Mouse (Mus musculus): Measurements from ENCODE around the gene Mrps10. TPM values are rescaled to one million over a fixed set of nuclear protein-coding genes. Genes with fewer than 3 reads are reported as not detected.
"Not testable (repeated sequence)": the region's sequence is repeated elsewhere in the genome, so short reads cannot be mapped to it uniquely, and the experiment has no call there.

Mrps10 gene
- polyA plus RNA-seq, 2 experiments = 51.3 to 76.0 TPM

DNA sequence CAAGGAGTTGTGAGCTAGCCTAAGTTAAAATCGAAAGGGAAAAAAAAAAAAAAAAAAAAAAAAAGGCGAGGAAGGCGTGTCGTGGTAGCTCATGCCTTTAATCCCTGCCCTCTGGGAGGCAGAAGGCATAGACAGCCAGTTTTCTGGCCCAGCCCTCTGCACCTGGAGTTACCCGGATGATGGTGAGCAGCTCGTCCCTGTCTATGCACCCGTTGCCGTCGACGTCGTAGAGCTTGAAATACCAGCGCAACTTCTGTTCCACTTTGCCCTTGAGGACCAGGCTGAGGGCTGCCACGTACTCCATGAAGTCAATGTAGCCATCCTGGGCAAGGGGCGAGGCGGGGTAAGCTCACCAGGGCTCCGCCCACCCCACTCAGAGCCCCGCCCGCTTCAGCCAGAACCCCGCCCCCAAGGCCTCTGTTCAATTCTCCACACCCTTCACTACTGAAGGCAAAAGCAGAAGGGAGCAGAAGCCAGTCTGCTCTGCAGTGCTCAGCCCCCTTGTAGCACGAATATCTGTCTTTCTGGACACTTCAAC lies 26.8 kb downstream of the Mrps10 start:
- Histone ChIP-seq H3K27me3 (ENCODE audit: control insufficient read depth, insufficient read depth, low read length) (peaks cover 25% of the 10 kb centered on the region), H3K27ac (replicated peaks; ENCODE audit: low read depth, low read length) (no peak overlapping the region), H3K4me1 (ENCODE audit: control insufficient read depth, insufficient read depth, low read length) (peaks cover 6% of the 10 kb centered on the region; the same call in 1 of the 2 replicates), H3K9ac (ENCODE audit: low read depth, low read length, severe bottlenecking) (0 out of 2 replicates have a peak overlapping the region, but pooled peaks have one; percentile 21), H3K36me3 (ENCODE audit: control insufficient read depth, insufficient read depth, low read length) (no peaks in the 10 kb centered on the region), H3K9me3 (ENCODE audit: control insufficient read depth, low read length) (no peaks in the 10 kb centered on the region), H3K4me2 (replicated peaks; ENCODE audit: low read depth, low read length, severe bottlenecking) (peak overlapping the region; percentile 46), H3K4me3 (replicated peaks; ENCODE audit: low read length) (peak overlapping the region; percentile 32)
- DNase-seq (ENCODE audit: low spot score) (peak; percentile 54), ATAC-seq (ENCODE audit: low FRiP score, low read depth) (peak; percentile 62; the same call in 1 of the 2 replicates)
- TF ChIP-seq POLR2A (IDR thresholded peaks at IDR 0.05; ENCODE audit: borderline replicate concordance, extremely low read depth, insufficient read depth, insufficient read length) = no peak
- 6% methylated on average over 17 of the region's 20 CpGs for WGBS

- Histone ChIP-seq H3K36me3 (ENCODE audit: control insufficient read depth, insufficient read depth, low read length) (no peaks in the 10 kb centered on the region), H3K4me1 (ENCODE audit: control insufficient read depth, insufficient read depth, low read length) (peaks cover 6% of the 10 kb centered on the region; the same call in 1 of the 2 replicates), H3K27me3 (ENCODE audit: control insufficient read depth, insufficient read depth, low read length) (peaks cover 23% of the 10 kb centered on the region)
These were observed 30.4 kb downstream of the Mrps10 start for GRCm38 (mm10) chr17:47399091-47399490.

DNA sequence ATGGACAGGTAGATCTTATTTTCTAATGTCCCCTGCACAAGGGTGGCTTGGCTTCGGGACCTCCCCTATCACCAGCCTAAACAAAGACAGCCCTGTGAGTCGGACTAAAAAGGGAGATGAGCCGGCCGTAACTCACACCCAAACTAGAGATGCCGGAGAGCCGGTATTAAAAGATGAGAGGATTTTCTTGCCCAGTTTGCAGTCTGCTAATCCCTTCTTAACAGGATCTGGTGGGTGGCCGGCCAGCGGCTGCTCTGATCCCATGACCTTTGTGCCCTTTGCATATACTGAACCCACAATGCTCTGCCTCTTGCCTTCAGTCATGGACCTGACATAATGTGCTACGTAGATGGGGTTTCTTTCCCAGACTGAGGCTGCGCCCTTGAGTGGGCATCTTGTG lies 31.8 kb downstream of the Mrps10 start, which contains the start of gene Guca1a:
Guca1a (minus strand) TSS at position 134 of the 400 bp plus-strand sequence.
- Histone ChIP-seq H3K36me3 (ENCODE audit: control insufficient read depth, insufficient read depth, low read length) (no peaks in the 10 kb centered on the region), H3K27me3 (ENCODE audit: control insufficient read depth, insufficient read depth, low read length) (peaks cover 10% of the 10 kb centered on the region), H3K4me1 (ENCODE audit: control insufficient read depth, insufficient read depth, low read length) (peaks cover 2% of the 10 kb centered on the region; the same call in 1 of the 2 replicates), H3K9me3 (ENCODE audit: control insufficient read depth, low read length) (no peaks in the 10 kb centered on the region), H3K4me3 (replicated peaks; ENCODE audit: low read length) (no peak within 1 kb of the TSS), H3K27ac (replicated peaks; ENCODE audit: low read depth, low read length) (no peak within 1 kb of the TSS), H3K9ac (ENCODE audit: low read depth, low read length, severe bottlenecking) (no peak within 1 kb of the TSS), H3K4me2 (replicated peaks; ENCODE audit: low read depth, low read length, severe bottlenecking) (no peak within 1 kb of the TSS)
- no peak for TF ChIP-seq POLR2A (IDR thresholded peaks at IDR 0.05; ENCODE audit: borderline replicate concordance, extremely low read depth, insufficient read depth, insufficient read length)
- no peak for ATAC-seq (ENCODE audit: low FRiP score, low read depth)
- WGBS = 46% methylated on average over 10 of the region's 10 CpGs
- DNase-seq (ENCODE audit: low spot score) = no peak

More at GRCm38 (mm10) chr17:47399091-47399490, 30.4 kb downstream of the Mrps10 start:
- no peaks in the 10 kb centered on the region for H3K9me3 ChIP-seq (ENCODE audit: control insufficient read depth, low read length)
- ATAC-seq (ENCODE audit: low FRiP score, low read depth) (no peak), DNase-seq (ENCODE audit: low spot score) (no peak)
- no peak for TF ChIP-seq POLR2A (IDR thresholded peaks at IDR 0.05; ENCODE audit: borderline replicate concordance, extremely low read depth, insufficient read depth, insufficient read length)
- H3K9ac ChIP-seq (ENCODE audit: low read depth, low read length, severe bottlenecking) = no peak overlapping the region
- H3K27ac ChIP-seq (replicated peaks; ENCODE audit: low read depth, low read length) = no peak overlapping the region
- H3K4me3 ChIP-seq (replicated peaks; ENCODE audit: low read length) = no peak overlapping the region
- H3K4me2 ChIP-seq (replicated peaks; ENCODE audit: low read depth, low read length, severe bottlenecking) = no peak overlapping the region
- WGBS = 85% methylated on average over 8 of the region's 8 CpGs

DNA sequence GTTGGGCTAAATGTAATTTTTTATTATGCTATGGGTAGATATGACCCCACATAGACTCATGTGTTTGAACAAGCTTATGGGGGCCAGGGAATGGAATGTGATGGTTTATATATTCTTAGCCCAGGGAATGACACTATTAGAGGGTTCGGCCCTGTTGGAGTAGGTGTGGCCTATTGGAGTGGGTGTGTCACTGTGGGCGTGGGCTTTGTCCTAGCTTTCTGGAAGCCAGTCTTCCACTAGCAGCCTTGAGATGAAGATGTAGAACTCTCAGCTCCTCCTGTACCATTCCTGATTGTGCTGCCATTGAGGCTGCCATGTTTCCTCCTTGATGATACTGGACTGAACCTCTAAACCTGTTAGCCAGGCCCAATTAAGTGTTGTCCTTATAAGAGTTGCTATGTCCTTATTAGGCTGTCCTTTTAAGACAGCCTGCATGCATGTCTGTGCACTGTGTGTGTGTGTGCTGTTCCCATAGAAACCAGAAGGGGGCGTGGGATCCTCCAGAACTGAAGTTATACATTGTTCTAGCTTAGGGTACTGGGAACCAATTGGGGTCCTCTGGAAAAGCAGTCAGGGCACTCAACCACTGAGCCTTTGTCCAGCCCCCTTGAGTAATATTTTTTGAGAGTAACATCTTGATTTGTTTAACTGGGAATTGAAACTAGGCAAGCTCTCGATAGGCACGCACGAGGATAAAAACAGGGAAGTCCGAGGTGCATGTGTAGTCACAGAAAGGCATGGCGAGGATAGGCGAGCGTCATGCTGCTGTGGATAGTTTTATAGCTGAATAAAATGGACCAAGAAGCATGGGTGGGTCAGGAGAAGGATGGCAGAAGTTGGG lies 39.2 kb downstream of the Mrps10 start:
- DNase-seq (ENCODE audit: low spot score) (no peak), ATAC-seq (ENCODE audit: low FRiP score, low read depth) (no peak)
- H3K9me3 ChIP-seq (ENCODE audit: control insufficient read depth, low read length) = no peaks in the 10 kb centered on the region
- no peak for TF ChIP-seq POLR2A (IDR thresholded peaks at IDR 0.05; ENCODE audit: borderline replicate concordance, extremely low read depth, insufficient read depth, insufficient read length)
- H3K27me3 ChIP-seq (ENCODE audit: control insufficient read depth, insufficient read depth, low read length) = peaks cover 17% of the 10 kb centered on the region
- H3K27ac ChIP-seq (replicated peaks; ENCODE audit: low read depth, low read length) = no peak overlapping the region
- H3K4me3 ChIP-seq (replicated peaks; ENCODE audit: low read length) = no peak overlapping the region
- H3K9ac ChIP-seq (ENCODE audit: low read depth, low read length, severe bottlenecking) = no peak overlapping the region
- WGBS = 54% methylated on average over 10 of the region's 10 CpGs
- no peak overlapping the region for H3K4me2 ChIP-seq (replicated peaks; ENCODE audit: low read depth, low read length, severe bottlenecking)
- H3K36me3 ChIP-seq (ENCODE audit: control insufficient read depth, insufficient read depth, low read length) = no peaks in the 10 kb centered on the region
- no peaks in the 10 kb centered on the region for H3K4me1 ChIP-seq (ENCODE audit: control insufficient read depth, insufficient read depth, low read length)

- Histone ChIP-seq H3K27ac (replicated peaks; ENCODE audit: low read depth, low read length) (no peak overlapping the region), H3K4me3 (replicated peaks; ENCODE audit: low read length) (no peak overlapping the region), H3K27me3 (ENCODE audit: control insufficient read depth, insufficient read depth, low read length) (peaks cover 17% of the 10 kb centered on the region), H3K4me2 (replicated peaks; ENCODE audit: low read depth, low read length, severe bottlenecking) (no peak overlapping the region), H3K9me3 (ENCODE audit: control insufficient read depth, low read length) (no peaks in the 10 kb centered on the region), H3K9ac (ENCODE audit: low read depth, low read length, severe bottlenecking) (no peak overlapping the region), H3K4me1 (ENCODE audit: control insufficient read depth, insufficient read depth, low read length) (no peaks in the 10 kb centered on the region), H3K36me3 (ENCODE audit: control insufficient read depth, insufficient read depth, low read length) (no peaks in the 10 kb centered on the region)
- 0 out of 2 replicates have a peak, but pooled peaks have one; percentile 29 for ATAC-seq (ENCODE audit: low FRiP score, low read depth)
- peak; percentile 82 for DNase-seq (ENCODE audit: low spot score)
- 27% methylated on average over 8 of the region's 8 CpGs for WGBS
- no peak for TF ChIP-seq POLR2A (IDR thresholded peaks at IDR 0.05; ENCODE audit: borderline replicate concordance, extremely low read depth, insufficient read depth, insufficient read length)
These were observed 39.8 kb downstream of the Mrps10 start for GRCm38 (mm10) chr17:47408558-47408898.

DNA sequence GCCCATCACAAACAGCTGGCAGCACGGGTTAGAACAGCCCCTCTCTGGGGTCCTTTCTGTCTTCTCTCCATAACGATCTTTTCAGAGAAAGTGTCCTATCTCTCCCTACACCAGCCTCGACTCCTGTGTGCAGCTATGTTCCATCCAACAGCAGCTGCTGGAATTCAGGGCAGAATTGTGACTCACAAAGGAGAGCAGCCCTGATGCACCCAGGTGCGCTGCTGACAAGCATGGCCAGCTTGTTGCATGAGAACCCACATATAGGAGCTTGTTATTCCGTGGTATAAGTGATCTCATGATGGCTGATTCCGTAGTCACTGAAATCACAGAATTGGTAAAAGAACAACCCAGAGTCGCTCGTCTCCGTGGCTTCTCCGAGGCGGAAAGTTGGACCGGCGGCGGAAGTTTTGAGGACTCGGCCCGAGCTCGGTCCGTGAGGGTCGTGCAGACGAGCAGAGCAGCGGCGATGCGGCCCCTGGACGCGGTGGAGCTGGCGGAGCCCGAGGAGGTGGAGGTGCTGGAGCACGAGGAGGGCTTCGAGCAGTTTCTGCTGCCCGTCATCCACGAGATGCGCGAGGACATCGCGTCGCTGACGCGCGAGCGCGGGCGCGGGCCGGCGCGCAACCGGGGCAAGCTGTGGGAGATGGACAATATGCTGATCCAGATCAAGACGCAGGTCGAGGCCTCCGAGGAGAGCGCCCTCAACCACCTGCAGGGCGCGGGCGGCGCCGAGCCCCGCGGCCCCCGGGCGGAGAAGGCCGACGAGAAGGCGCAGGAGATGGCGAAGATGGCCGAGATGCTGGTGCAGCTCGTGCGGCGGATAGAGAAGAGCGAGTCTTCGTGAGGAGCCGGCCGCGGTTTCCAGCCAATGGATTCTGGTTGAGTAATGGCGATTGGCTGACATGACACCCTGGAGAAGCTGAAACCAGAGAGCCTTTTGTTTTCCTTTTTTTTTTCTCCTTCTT lies 41.5 kb downstream of the Mrps10 start:
- Histone ChIP-seq H3K9ac (ENCODE audit: low read depth, low read length, severe bottlenecking) (0 out of 2 replicates have a peak overlapping the region, but pooled peaks have one; percentile 31), H3K27me3 (ENCODE audit: control insufficient read depth, insufficient read depth, low read length) (peaks cover 17% of the 10 kb centered on the region), H3K4me2 (replicated peaks; ENCODE audit: low read depth, low read length, severe bottlenecking) (peak overlapping the region; percentile 56), H3K4me3 (replicated peaks; ENCODE audit: low read length) (peak overlapping the region; percentile 32)
- not testable (repeated sequence) for DNase-seq (ENCODE audit: low spot score); H3K4me1 ChIP-seq (ENCODE audit: control insufficient read depth, insufficient read depth, low read length); H3K27ac ChIP-seq (replicated peaks; ENCODE audit: low read depth, low read length); H3K9me3 ChIP-seq (ENCODE audit: control insufficient read depth, low read length); H3K36me3 ChIP-seq (ENCODE audit: control insufficient read depth, insufficient read depth, low read length)
- peak; percentile 55; the same call in 1 of the 2 replicates for ATAC-seq (ENCODE audit: low FRiP score, low read depth)
- WGBS = 4% methylated on average over 74 of the region's 74 CpGs
